Mouse (Mus musculus) liver, postnatal 0 days (tissue): ENCODE measurements at regions not wholly inside any gene's neighbourhood (a gene's known extent, or its start where the extent isn't known, plus 50 kb on each side); places are given as distances from the start of the nearest gene placed in this dataset.

ENCODE experiments used
- ATAC-seq: fragments of 200-750 bp; cut with Nextera tagmentation; 2 replicates; pipeline ENCODE4 v1.8.0; 2017; ENCODE audit warnings: mild to moderate bottlenecking, moderate library complexity
- DNase-seq: peaks from one replicate; pipeline ENCODE4 v3.0.0-alpha.2; 2016
- H3K27ac ChIP-seq: fragments of 300-500 bp; sonication (generic); 2 replicates; pipeline ENCODE4 v1.5.1; 2014; ENCODE audit warnings: antibody characterized with exemption, moderate library complexity, mild to moderate bottlenecking, low read depth
- H3K27me3 ChIP-seq: fragments of 300-500 bp; sonication (generic); 2 replicates; pipeline ENCODE4 v1.6.1; 2014; ENCODE audit warnings: low read length, control low read depth, mixed read lengths; ENCODE audit not compliant: insufficient read depth
- H3K36me3 ChIP-seq: fragments of 300-500 bp; sonication (generic); replicated peaks from 2 replicates; pipeline ENCODE4 v1.6.1; 2014; ENCODE audit warnings: mild to moderate bottlenecking, control low read depth, low read length, moderate library complexity, mixed read lengths; ENCODE audit not compliant: insufficient read depth
- H3K4me1 ChIP-seq: fragments of 300-500 bp; sonication (generic); 2 replicates; pipeline ENCODE4 v1.6.1; 2014; ENCODE audit warnings: antibody characterized with exemption, mild to moderate bottlenecking, control low read depth; ENCODE audit not compliant: insufficient read depth
- H3K4me2 ChIP-seq: fragments of 300-500 bp; sonication (generic); 2 replicates; pipeline ENCODE4 v1.6.1; 2014; ENCODE audit warnings: low read depth, mild to moderate bottlenecking, low read length, moderate library complexity, mixed read lengths
- H3K4me3 ChIP-seq: fragments of 300-500 bp; sonication (generic); 2 replicates; pipeline ENCODE4 v1.5.1; 2014; ENCODE audit warnings: low read depth, low read length
- H3K9ac ChIP-seq: fragments of 300-500 bp; sonication (generic); replicated peaks from 2 replicates; pipeline ENCODE4 v1.6.1; 2014; ENCODE audit warnings: mild to moderate bottlenecking, moderate library complexity
- H3K9me3 ChIP-seq: fragments of 300-500 bp; sonication (generic); 2 replicates; pipeline ENCODE4 v1.6.1; 2016; ENCODE audit warnings: mild to moderate bottlenecking, control low read depth, low read length, mixed read lengths
- CTCF ChIP-seq: sonication (generic); IDR thresholded peaks from 2 replicates; pipeline ENCODE4 v1.5.1; 2016; ENCODE audit warnings: antibody characterized with exemption, low read depth
- EP300 ChIP-seq: IDR thresholded peaks from 2 replicates; pipeline ENCODE4 v1.6.1; 2016; ENCODE audit warnings: antibody characterized with exemption, low read depth, mild to moderate bottlenecking
- WGBS: fragments of 180-500 bp; shearing (Covaris S2); extraction: QIAGEN DNeasy Blood & Tissue Kit; methylation state at CpG from one replicate; pipeline ENCODE4 v1.1.7; 2014; ENCODE audit not compliant: insufficient replicate concordance; 5-methylcytosine and 5-hydroxymethylcytosine counted together

GRCm38 (mm10) chr6:135662386-135662785 is 300.0 kb downstream of the Emp1 start:
- ATAC-seq (no peak), DNase-seq (no peak)
- Histone ChIP-seq H3K27me3 (no peaks in the 10 kb centered on the region), H3K4me1 (no peaks in the 10 kb centered on the region), H3K36me3 (no peaks in the 10 kb centered on the region), H3K27ac (no peak overlapping the region), H3K4me3 (no peak overlapping the region), H3K4me2 (no peak overlapping the region), H3K9ac (no peak overlapping the region), H3K9me3 (no peaks in the 10 kb centered on the region)
- 87% methylated on average over 3 of the region's 3 CpGs for WGBS
- no peak for TF ChIP-seq CTCF
- no peak for TF ChIP-seq EP300

GRCm38 (mm10) chr6:135662801-135663537 is 300.6 kb downstream of the Emp1 start:
- Histone ChIP-seq H3K4me2 (no peak overlapping the region), H3K27ac (no peak overlapping the region), H3K4me3 (no peak overlapping the region), H3K4me1 (no peaks in the 10 kb centered on the region), H3K9me3 (no peaks in the 10 kb centered on the region), H3K9ac (no peak overlapping the region), H3K36me3 (no peaks in the 10 kb centered on the region), H3K27me3 (no peaks in the 10 kb centered on the region)
- ATAC-seq (no peak), DNase-seq (no peak)
- 69% methylated on average over 4 of the region's 4 CpGs for WGBS
- TF ChIP-seq EP300, result no peak
- TF ChIP-seq CTCF, result no peak
